Mouse (Mus musculus) c-Kit-positive CD71-positive TER-119-negative erythroid progenitor cells, embryonic 14.5 days (primary cell): ENCODE measurements at regions not wholly inside any gene's neighbourhood (a gene's known extent, or its start where the extent isn't known, plus 50 kb on each side); places are given as distances from the start of the nearest gene placed in this dataset.

Experiments
- DNase-seq: peaks from one replicate; pipeline ENCODE4 v3.0.0-alpha.2; 2013; ENCODE audit warnings: low read depth

GRCm38 (mm10) chr11:19592506-19593355 is 331.4 kb upstream of the Spred2 start:
- no peak for DNase-seq

GRCm38 (mm10) chr11:19595107-19595506 is 329.1 kb upstream of the Spred2 start:
- no peak for DNase-seq

- DNase-seq = no peak
Observed at GRCm38 (mm10) chr11:19596336-19596735, 327.8 kb upstream of the Spred2 start.

GRCm38 (mm10) chr11:19599433-19599832 is 324.7 kb upstream of the Spred2 start:
- no peak for DNase-seq

DNA sequence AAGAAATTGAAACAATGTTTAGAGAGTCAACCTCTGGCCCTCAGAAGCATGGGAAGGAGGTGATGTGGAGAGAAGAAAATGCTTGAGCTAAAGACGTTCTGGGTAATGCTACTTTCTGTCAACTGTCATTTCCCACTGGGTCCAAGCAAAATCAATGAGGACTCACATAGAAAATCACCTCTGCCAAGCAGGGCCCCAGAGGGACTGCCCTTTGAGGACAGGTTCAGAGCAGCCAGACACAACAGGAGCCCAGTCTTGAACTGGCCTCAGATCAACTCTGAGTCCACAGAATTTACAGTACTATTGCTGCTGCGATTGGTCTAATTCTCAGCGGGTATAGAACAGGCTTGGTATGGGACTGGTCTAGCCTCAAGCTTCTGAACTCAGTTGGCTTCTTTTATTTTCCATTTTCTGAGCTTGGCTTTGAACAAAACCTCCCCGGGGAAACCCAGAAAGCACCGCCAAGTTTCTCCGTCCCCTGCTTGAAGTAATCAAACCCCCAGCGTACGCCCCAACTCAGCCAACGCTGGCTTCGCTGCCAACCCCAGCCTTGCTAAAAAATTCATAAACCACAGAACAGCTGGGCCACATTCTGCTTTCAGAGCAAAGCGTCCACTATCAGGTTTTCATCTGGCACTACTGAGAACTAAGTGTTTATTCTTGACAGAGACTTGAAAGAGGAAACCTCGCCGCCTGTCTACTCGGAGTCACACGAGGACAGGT is 322.8 kb upstream of the Spred2 start:
- DNase-seq = no peak

DNA sequence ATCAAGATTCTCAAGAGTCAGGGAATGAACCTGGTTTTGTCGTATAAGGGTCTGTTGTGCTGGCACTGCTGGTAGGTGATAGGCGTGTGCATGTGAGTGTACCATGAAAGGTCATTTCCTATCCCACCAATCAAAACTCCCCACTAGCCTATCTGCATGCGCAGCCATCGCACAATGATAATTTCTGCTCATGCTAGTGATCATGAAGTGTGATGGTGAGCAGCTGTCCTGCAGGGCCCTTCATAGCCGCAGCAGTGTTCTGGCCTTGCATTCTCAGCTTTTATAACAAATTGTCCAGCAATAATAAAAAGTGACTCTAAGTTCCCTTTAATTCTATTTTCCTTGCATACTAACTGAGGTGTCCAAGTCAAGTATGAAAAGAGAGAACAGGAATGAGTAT is 321.7 kb upstream of the Spred2 start:
- no peak for DNase-seq

- no peak for DNase-seq
Observed at GRCm38 (mm10) chr11:19605602-19606001, 318.6 kb upstream of the Spred2 start.

GRCm38 (mm10) chr11:19606943-19607342 is 317.2 kb upstream of the Spred2 start:
- no peak for DNase-seq

DNA sequence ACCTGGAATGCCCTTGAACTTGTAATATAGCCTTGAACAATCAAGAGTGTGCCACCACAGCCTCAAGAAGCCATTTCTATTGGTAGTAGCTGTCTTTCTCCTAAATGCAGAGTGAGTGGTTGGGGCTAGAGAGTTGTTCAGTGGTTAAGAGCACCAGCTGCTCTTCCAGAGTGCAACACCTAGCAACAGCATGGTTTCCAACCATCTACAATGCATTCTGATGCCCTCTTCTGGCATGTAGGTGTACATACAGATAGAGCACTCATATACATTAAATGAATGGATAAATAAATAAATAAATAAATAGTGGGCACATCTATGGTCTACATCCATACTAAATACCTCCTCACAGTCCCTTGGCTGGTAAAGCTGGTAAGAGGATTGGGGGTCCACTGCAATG is 316.2 kb upstream of the Spred2 start:
- no peak for DNase-seq

GRCm38 (mm10) chr11:19608523-19608922 is 315.7 kb upstream of the Spred2 start:
- DNase-seq = no peak

- no peak for DNase-seq
Observed at GRCm38 (mm10) chr11:19610559-19610958, 313.6 kb upstream of the Spred2 start.

GRCm38 (mm10) chr11:19611217-19611616 is 313.0 kb upstream of the Spred2 start:
- DNase-seq = no peak

DNA sequence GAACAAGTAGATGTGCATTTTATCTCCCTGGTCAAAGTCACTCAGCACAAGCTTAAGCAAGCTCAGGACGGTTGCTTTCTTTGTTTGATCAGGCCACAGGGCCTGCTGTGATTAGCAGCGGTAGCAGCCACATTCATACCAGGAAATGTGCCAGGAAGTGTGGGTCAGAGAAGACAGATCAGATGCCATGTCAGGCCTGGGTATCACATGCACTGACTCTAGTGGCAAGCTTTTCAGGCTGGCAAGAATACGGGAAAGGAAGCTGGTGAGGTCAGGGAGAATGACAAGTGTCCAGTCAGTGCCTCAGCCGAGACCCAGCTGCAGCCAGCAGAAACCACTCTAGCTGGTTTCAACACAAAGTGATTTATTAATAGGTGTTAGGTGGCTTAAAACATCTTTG is 307.7 kb upstream of the Spred2 start:
- no peak for DNase-seq

GRCm38 (mm10) chr11:19619494-19619893 is 304.7 kb upstream of the Spred2 start:
- DNase-seq = no peak

GRCm38 (mm10) chr11:19631055-19631695 is 293.0 kb upstream of the Spred2 start:
- no peak for DNase-seq

DNA sequence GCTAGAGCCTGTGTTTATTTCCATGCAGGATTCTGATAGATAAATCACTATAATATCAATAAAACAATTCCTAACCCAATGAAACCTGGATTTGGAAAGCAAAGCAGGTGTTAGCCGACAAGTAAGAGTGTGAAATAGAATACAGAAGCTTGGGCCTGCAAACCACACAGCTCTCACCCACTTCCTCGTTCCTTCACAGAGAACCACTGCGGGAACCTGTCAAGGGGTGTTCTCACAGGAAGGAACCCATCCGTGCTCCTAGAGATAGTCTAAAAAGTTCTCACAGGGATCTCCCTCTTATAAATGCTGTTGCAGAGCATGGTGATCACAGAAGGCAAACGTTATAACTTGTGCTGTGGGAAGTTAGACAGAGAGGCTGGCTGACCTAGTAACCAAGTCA is 291.7 kb upstream of the Spred2 start:
- DNase-seq = no peak

DNA sequence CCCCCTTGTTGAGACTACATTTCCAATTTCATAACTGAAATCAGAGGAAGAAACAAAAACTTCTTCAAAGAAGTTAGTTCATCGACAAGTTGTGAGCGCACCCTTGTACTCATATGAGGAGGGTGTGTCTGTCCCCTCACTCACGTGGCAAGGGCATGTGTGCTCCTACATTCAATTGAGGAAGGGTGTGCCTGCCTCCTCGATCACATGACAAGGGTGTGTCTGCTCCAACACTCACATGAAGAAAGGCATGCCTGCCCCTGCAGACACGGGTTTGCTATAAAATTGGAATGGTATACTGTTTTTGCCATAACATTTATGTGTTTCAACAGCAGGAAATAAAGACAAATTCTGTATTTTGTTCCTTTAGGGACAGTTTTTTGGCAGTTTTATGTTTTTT is 290.6 kb upstream of the Spred2 start:
- no peak for DNase-seq

DNA sequence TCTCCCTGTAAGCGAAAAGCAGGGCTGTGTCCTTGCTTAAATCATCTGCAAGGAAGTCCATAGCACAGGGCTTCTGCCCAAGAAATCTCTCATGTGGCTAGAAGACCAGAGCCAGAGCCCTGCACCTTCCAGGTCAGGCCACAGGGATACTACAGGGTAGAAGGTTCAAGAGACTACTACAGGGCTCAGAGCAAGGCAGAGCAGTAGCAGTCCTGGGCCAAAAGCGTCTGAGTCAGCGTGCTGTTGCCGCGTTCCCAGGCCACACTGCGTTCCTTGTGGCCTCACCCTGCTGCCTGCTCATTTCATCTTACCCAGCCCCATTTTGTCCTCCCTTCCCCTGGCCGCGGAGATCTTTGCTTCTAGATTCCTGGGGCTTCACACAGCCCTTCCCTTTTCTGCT is 283.0 kb upstream of the Spred2 start:
- no peak for DNase-seq

- DNase-seq = no peak
Observed at GRCm38 (mm10) chr11:19644116-19644795, 279.9 kb upstream of the Spred2 start.

DNA sequence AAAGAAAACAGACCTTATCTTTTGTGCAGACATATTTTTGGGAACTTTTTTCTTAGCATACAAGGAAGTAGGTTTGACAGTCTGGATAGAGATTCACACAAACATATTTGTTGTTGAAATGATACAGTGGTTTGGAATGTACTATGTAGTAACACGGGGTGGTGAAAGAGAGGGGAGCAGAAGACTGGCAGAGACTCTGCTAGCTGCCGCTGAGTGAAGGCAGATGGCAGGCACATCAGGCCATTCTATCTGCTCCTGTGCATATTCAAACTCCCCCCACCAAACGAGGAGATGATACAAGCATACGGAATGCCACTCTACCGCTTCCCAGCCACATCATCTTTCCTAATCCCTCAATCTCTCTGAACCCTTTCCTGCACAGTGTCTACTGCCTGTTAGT is 279.1 kb upstream of the Spred2 start:
- DNase-seq = no peak

DNA sequence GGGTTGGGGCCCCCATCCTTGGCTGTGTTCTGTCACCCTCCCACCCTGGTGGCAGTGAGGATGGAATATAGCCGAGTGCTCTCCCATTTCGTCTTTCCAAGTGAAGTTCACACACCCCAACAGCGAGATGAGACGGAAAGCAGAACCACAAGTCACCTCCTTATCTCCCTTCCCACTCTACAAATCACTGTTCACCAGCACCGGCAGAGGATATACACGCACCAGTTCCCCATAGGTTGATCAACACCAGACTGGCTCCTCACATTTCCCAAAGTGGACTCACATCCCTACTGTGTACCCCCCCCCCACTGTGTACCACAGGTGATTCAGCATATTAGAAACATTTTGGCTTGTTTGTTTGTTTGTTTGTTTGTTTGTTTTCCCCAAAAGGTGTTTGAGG is 272.7 kb upstream of the Spred2 start:
- no peak for DNase-seq

- no peak for DNase-seq
Observed at GRCm38 (mm10) chr11:19651929-19652328, 272.2 kb upstream of the Spred2 start.
